Mouse (Mus musculus): ENCODE data around the gene Malsu1. TPM values are rescaled to one million over a fixed set of nuclear protein-coding genes. Genes with fewer than 3 reads are reported as not detected.

Gene Malsu1
- polyA plus RNA-seq, 1 experiment from 2014 or later: 80.9 TPM

DNA sequence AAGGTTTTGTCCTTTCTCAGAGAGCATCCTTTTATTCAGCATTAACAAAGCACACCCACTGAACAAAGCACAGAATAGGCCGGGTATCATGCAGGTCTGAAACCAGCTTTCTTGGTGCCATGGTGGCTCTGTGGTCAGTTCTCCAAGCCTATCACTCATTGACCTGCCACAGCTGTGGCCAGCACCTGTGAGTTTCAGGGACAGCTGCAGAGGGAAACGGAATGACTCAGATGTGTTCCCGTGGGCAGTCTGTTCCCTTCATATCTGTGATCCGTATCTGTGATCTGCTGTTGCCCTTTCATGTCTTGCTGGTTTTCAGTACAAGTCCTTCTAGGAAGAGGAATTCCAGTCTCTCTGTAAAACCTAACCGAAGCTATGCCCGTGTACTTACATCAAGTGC lies 27.1 kb upstream of the Malsu1 start:
- WGBS: 72% methylated on average over 6 of the region's 6 CpGs
- no peaks in the 10 kb centered on the region for H3K9me3 ChIP-seq

DNA sequence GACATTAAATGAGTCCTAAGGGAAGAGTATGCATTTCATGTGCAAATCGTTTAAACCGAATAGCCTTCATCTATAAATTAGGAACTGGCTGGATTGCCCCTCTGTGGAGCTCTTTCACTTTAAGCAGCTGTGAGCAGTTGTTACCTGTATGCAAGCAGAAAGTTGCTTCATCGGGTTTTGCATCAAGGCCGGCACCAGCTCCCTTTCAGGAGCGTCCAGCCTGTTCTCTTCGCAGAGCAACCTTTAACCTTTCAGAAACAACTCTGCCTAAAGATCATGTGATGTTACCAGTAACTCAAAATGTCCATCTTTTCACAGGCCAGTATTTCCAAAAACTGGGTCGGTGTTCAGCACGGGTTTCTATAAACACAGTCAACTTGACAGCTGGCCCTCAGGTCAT lies 26.6 kb upstream of the Malsu1 start:
- H3K36me3 ChIP-seq: no peaks in the 10 kb centered on the region
- no peaks in the 10 kb centered on the region for H3K9me3 ChIP-seq
- no peak overlapping the region for H3K4me3 ChIP-seq (replicated peaks)
- 71% methylated on average over 8 of the region's 8 CpGs for WGBS
- peaks cover 3% of the 10 kb centered on the region; the same call in 1 of the 2 replicates for H3K4me1 ChIP-seq (replicated peaks)
- H3K27ac ChIP-seq: no peak overlapping the region
- H3K9ac ChIP-seq (replicated peaks): no peak overlapping the region
- no peaks in the 10 kb centered on the region for H3K27me3 ChIP-seq
- H3K4me2 ChIP-seq: no peak overlapping the region
- ATAC-seq (ENCODE audit: insufficient number of reproducible peaks, insufficient read depth, low FRiP score, low TSS enrichment, low read depth): no peak

More for the DNA sequence above, 27.1 kb upstream of the Malsu1 start:
- Histone ChIP-seq H3K27ac (no peak overlapping the region), H3K4me2 (no peak overlapping the region), H3K27me3 (no peaks in the 10 kb centered on the region), H3K4me3 (replicated peaks) (no peak overlapping the region), H3K9ac (replicated peaks) (no peak overlapping the region), H3K36me3 (no peaks in the 10 kb centered on the region), H3K4me1 (replicated peaks) (peaks cover 3% of the 10 kb centered on the region; the same call in 1 of the 2 replicates)
- no peak for ATAC-seq (ENCODE audit: insufficient number of reproducible peaks, insufficient read depth, low FRiP score, low TSS enrichment, low read depth)

DNA sequence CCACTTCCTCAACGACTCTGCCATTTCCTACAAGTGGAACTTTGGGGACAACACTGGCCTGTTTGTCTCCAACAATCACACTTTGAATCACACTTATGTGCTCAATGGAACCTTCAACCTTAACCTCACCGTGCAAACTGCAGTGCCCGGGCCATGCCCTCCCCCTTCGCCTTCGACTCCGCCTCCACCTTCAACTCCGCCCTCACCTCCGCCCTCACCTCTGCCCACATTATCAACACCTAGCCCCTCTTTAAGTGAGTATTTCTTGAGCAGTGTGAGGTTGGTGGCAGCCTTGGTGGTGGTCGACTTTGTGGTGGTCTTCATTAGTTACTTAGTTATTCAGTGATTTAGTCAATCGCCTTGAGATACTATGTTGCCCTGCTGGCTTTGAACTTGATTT lies 25.7 kb upstream of the Malsu1 start:
- WGBS: 74% methylated on average over 10 of the region's 10 CpGs
- Histone ChIP-seq H3K9me3 (no peaks in the 10 kb centered on the region), H3K36me3 (no peaks in the 10 kb centered on the region), H3K27me3 (no peaks in the 10 kb centered on the region), H3K4me3 (replicated peaks) (no peak overlapping the region), H3K9ac (replicated peaks) (no peak overlapping the region), H3K4me1 (replicated peaks) (peaks cover 3% of the 10 kb centered on the region; the same call in 1 of the 2 replicates), H3K4me2 (no peak overlapping the region), H3K27ac (no peak overlapping the region)
- ATAC-seq (ENCODE audit: insufficient number of reproducible peaks, insufficient read depth, low FRiP score, low TSS enrichment, low read depth): no peak

DNA sequence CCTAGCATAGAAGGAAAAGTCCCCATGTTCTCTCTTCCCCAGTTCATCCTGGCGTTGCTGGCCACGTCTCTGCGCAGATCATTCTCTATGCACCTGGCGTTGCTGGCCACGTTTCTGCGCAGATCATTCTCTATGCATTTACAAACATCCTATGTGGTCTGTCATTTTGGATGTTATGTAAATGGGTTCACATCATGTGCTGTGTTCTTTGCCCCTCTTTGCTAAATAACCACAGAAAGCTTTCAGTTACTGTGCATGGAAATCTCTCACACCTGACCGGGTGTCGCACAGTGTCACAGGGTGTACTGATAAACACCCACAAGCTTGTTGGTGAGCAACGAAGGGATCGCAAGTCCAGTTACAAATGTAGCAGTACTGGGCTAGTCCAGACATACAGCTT lies 25.2 kb upstream of the Malsu1 start:
- Histone ChIP-seq H3K27ac (no peak overlapping the region), H3K4me3 (replicated peaks) (no peak overlapping the region), H3K4me1 (replicated peaks) (peaks cover 3% of the 10 kb centered on the region; the same call in 1 of the 2 replicates), H3K27me3 (no peaks in the 10 kb centered on the region), H3K9ac (replicated peaks) (no peak overlapping the region), H3K4me2 (no peak overlapping the region), H3K36me3 (no peaks in the 10 kb centered on the region), H3K9me3 (no peaks in the 10 kb centered on the region)
- no peak for ATAC-seq (ENCODE audit: insufficient number of reproducible peaks, insufficient read depth, low FRiP score, low TSS enrichment, low read depth)
- WGBS: 90% methylated on average over 10 of the region's 10 CpGs

DNA sequence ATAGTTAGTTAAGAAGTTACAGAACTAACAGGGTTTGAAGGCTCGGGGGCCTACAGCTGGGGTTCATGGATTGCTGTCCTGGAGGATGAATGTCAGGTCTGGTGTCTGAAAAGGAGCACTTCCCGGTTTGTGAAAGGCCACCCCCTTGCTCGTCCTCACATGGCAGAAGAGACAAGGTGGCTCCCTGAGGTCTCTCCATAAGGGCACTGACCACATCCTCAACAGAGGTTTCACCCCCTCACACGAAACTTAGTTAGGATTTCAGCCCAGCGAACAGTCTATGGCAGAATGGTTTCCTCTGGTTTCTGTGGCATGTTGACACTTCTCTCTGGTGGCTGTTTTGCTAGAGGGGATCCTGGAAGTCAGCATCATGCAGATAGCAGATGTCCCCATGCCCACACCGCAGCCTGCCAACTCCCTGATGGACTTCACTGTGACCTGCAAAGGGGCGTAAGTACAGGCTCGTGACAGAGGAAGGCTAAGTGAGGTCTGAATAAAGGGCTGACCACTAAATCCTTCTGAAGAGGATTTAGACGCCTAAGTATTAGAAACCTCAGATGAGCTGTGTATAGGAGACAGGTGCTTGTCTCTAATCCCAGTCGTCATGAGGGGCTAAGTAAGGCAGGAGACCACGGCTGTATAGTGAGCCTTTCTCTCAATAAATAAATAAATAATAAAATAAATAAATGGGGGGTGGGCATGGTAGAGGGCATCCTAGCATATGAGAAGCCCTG lies 22.8 kb upstream of the Malsu1 start:
- Histone ChIP-seq H3K4me1 (replicated peaks) (peaks cover 12% of the 10 kb centered on the region; the same call in 1 of the 2 replicates), H3K27ac (no peak overlapping the region), H3K9ac (replicated peaks) (no peak overlapping the region), H3K9me3 (peaks cover 4% of the 10 kb centered on the region; the same call in 1 of the 2 replicates), H3K27me3 (no peaks in the 10 kb centered on the region), H3K36me3 (no peaks in the 10 kb centered on the region), H3K4me2 (no peak overlapping the region), H3K4me3 (replicated peaks) (no peak overlapping the region)
- no peak for ATAC-seq (ENCODE audit: insufficient number of reproducible peaks, insufficient read depth, low FRiP score, low TSS enrichment, low read depth)
- 79% methylated on average over 11 of the region's 11 CpGs for WGBS

DNA sequence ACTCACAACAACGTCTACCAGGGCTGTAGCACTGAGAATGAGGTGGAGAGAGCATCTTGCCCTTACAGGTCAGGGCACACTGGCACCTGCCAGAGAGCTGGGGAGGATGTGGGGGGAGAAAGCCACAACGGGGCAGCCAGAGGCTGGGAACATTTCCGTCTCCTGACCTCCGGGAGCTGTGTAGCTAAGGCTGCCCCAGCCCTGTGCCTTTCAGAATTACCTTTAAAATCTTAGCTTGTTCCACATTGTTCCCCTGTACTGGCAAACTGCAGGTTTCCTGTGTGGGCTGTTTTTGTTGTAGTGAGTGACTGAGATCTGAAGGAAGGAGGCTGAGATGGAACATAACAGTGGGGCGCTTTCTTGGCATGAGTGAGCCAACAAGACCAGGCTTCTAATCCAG lies 21.4 kb upstream of the Malsu1 start:
- H3K4me3 ChIP-seq (replicated peaks): no peak overlapping the region

DNA sequence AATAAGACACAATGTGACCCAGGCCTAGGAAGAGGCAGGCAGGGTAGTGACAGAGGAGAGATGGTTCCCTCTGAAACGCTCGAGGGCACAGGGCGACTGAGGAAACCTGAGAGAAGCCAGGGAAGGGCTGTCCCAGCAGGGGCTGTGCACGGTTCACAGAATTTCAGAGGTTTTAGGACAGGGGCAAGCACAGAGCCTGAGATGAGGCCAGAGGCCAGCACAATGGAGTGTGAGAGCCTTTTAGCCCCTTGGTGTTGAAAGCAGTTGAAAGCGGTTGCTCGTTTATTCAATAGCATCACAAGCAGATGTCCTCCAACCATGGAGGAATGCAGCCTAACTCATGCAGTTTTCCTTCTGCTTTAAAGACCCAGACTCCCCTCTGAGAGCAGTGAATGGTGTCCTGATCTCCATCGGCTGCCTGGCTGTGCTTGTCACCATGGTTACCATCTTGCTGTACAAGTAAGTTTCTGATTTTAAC lies 18.3 kb upstream of the Malsu1 start:
- Histone ChIP-seq H3K36me3 (no peaks in the 10 kb centered on the region), H3K27ac (0 out of 2 replicates have a peak overlapping the region, but pooled peaks have one; percentile 0), H3K4me1 (replicated peaks) (peaks cover 8% of the 10 kb centered on the region; the same call in 1 of the 2 replicates), H3K27me3 (0 out of 2 replicates have a peak, but pooled peaks cover 3% of the 10 kb centered on the region), H3K9me3 (peaks cover 4% of the 10 kb centered on the region; the same call in 1 of the 2 replicates), H3K9ac (replicated peaks) (no peak overlapping the region), H3K4me3 (replicated peaks) (no peak overlapping the region), H3K4me2 (no peak overlapping the region)
- ATAC-seq (ENCODE audit: insufficient number of reproducible peaks, insufficient read depth, low FRiP score, low TSS enrichment, low read depth): no peak
- 18% methylated on average over 7 of the region's 7 CpGs for WGBS

More for the DNA sequence above, 21.4 kb upstream of the Malsu1 start:
- ATAC-seq (ENCODE audit: insufficient number of reproducible peaks, insufficient read depth, low FRiP score, low TSS enrichment, low read depth): no peak
- peaks cover 4% of the 10 kb centered on the region; the same call in 1 of the 2 replicates for H3K9me3 ChIP-seq
- H3K27me3 ChIP-seq: no peaks in the 10 kb centered on the region
- no peak overlapping the region for H3K27ac ChIP-seq
- H3K9ac ChIP-seq (replicated peaks): no peak overlapping the region
- H3K4me1 ChIP-seq (replicated peaks): peaks cover 8% of the 10 kb centered on the region; the same call in 1 of the 2 replicates
- WGBS: 78% methylated on average over 5 of the region's 5 CpGs
- H3K4me2 ChIP-seq: no peak overlapping the region
- H3K36me3 ChIP-seq: no peaks in the 10 kb centered on the region

DNA sequence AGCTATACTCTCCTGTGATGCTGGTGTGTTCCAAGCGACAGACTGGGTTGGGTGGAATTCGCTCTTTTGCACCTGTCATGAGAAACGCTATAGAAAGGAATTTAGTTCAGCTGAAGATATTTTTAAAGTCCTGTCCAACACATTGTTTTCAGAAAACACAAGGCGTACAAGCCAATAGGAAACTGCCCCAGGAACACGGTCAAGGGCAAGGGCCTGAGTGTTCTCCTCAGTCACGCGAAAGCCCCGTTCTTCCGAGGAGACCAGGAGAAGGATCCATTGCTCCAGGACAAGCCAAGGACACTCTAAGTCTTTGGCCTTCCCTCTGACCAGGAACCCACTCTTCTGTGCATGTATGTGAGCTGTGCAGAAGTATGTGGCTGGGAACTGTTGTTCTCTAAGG lies 17.6 kb upstream of the Malsu1 start:
- no peak overlapping the region for H3K9ac ChIP-seq (replicated peaks)
- H3K27ac ChIP-seq: no peak overlapping the region
- no peaks in the 10 kb centered on the region for H3K36me3 ChIP-seq
- 82% methylated on average over 9 of the region's 9 CpGs for WGBS
- H3K27me3 ChIP-seq: 0 out of 2 replicates have a peak, but pooled peaks cover 3% of the 10 kb centered on the region
- no peak overlapping the region for H3K4me3 ChIP-seq (replicated peaks)
- no peak overlapping the region for H3K4me2 ChIP-seq
- peaks cover 8% of the 10 kb centered on the region; the same call in 1 of the 2 replicates for H3K4me1 ChIP-seq (replicated peaks)
- H3K9me3 ChIP-seq: peaks cover 4% of the 10 kb centered on the region; the same call in 1 of the 2 replicates
- ATAC-seq (ENCODE audit: insufficient number of reproducible peaks, insufficient read depth, low FRiP score, low TSS enrichment, low read depth): no peak

DNA sequence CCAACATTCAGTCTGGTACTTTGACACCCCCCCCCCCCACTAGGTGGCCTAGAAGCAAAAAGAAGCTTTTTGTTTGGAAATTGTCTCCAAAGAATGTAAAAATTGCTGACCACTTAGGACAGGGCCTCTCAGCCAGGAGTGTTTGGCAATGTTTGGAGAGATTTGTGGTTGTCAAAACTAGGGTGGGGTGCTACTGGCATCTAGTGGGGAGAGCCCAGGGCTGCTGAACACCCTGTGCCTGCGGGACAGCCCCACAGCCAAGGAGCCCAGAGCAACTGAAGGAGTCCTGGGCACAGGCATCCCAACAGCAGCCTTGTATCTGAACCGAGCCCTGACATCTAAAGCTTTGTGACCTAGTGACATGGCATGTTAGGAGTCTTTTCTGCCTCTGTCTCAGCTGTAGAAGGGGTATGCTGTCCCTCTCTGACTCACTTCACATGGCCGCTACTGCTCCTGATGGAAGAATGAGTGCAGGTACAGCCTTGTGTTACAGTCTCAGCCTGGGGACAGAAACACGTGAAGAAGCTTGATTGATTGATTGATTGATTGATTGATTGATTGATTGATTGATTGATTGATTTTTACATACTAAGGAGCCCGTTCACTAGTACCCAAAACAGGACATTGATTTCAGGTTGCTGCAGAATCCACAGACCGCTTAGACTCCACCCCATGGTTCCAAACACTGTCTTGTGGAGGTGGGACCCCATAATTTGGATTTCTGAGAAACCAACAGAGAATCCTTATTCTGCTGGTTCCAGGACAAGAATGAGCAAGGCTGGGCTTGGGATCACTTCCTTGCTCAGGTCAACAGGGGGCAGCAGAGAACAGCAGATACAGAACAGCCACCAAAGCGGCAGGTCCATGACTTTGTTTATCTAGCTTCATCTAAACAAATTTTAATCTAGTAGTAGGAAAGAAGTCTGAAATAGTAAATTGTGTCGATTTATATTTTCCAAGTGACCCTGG lies 16.3 kb upstream of the Malsu1 start:
- Histone ChIP-seq H3K4me1 (replicated peaks) (peaks cover 8% of the 10 kb centered on the region; the same call in 1 of the 2 replicates), H3K27ac (no peak overlapping the region), H3K36me3 (no peaks in the 10 kb centered on the region), H3K4me3 (replicated peaks) (no peak overlapping the region), H3K4me2 (no peak overlapping the region), H3K27me3 (0 out of 2 replicates have a peak, but pooled peaks cover 3% of the 10 kb centered on the region), H3K9ac (replicated peaks) (no peak overlapping the region), H3K9me3 (peaks cover 4% of the 10 kb centered on the region; the same call in 1 of the 2 replicates)
- 0 out of 2 replicates have a peak, but pooled peaks have one; percentile 31 for ATAC-seq (ENCODE audit: insufficient number of reproducible peaks, insufficient read depth, low FRiP score, low TSS enrichment, low read depth)
- 43% methylated on average over 8 of the region's 8 CpGs for WGBS

DNA sequence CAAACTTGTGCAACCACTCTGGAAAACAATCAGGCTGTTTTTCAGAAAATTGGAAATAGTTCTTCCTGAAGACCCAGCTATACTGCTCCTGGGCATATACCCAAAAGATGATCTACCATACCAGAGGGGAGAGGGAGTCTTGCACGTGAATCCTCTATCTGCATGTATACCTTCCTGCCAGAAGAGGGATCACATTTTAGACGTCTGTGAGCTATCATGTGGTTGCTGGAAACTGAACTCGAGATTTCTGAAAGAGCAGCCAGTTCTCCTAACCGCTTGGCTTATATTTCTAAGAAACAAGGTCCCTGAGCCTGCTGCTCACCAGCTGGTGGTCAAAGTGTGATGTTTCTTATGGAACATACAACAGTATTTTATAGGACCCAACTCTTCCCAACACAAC lies 5.2 kb upstream of the Malsu1 start:
- Histone ChIP-seq H3K4me1 (replicated peaks) (no peaks in the 10 kb centered on the region), H3K4me2 (no peak overlapping the region), H3K27ac (no peak overlapping the region), H3K9me3 (no peaks in the 10 kb centered on the region), H3K36me3 (no peaks in the 10 kb centered on the region), H3K4me3 (replicated peaks) (no peak overlapping the region), H3K9ac (replicated peaks) (no peak overlapping the region), H3K27me3 (no peaks in the 10 kb centered on the region)
- 46% methylated on average over 4 of the region's 4 CpGs for WGBS
- no peak for ATAC-seq (ENCODE audit: insufficient number of reproducible peaks, insufficient read depth, low FRiP score, low TSS enrichment, low read depth)

DNA sequence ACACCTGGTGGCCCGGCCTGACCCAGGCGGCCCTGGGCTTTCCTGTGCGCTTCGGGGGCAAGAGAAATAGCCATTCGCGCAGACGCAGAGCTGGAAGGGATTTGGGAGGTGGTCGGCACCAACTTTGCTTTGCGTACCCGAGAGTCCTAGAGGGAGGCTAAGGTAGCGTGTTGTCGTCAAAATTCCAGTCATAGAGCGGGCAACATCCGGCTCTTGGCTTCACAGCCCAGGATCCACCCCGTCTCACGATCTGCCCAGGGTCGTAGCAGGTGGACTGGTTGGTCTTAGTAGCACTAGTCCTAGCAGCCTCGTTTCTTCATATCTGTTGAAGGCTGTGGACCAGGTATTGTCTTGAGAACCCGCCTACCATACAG lies 509 bp downstream of the Malsu1 start:
- peak; percentile 75 for ATAC-seq (ENCODE audit: insufficient number of reproducible peaks, insufficient read depth, low FRiP score, low TSS enrichment, low read depth)
- WGBS: 1% methylated on average over 19 of the region's 19 CpGs
- H3K9ac ChIP-seq (replicated peaks): peak overlapping the region; percentile 94
- H3K4me2 ChIP-seq: peak overlapping the region; percentile 87
- peak overlapping the region; percentile 98 for H3K4me3 ChIP-seq (replicated peaks)
- H3K27me3 ChIP-seq: no peaks in the 10 kb centered on the region
- H3K36me3 ChIP-seq: 0 out of 2 replicates have a peak, but pooled peaks cover 6% of the 10 kb centered on the region
- peaks cover 15% of the 10 kb centered on the region for H3K4me1 ChIP-seq (replicated peaks)
- H3K9me3 ChIP-seq: no peaks in the 10 kb centered on the region
- H3K27ac ChIP-seq: peak overlapping the region; percentile 84

Measured in limb, embryonic 12.5 days (tissue).